Mouse (Mus musculus) liver, embryonic 11.5 days (tissue): Measurements from ENCODE around the gene Bpifc. TPM values are rescaled to one million over a fixed set of nuclear protein-coding genes. Genes with fewer than 3 reads are reported as not detected.

ENCODE experiments used
- ATAC-seq: fragments of 200-750 bp; cut with Nextera tagmentation; replicated peaks from 2 replicates; pipeline ENCODE4 v1.8.0; 2017; ENCODE audit warnings: moderate number of reproducible peaks, mild to moderate bottlenecking, moderate TSS enrichment, moderate library complexity; ENCODE audit not compliant: low FRiP score
- DNase-seq: peaks from one replicate; pipeline ENCODE4 v3.0.0-alpha.2; 2017; ENCODE audit warnings: low spot score
- H3K27ac ChIP-seq: fragments of 300-500 bp; sonication (generic); 2 replicates; pipeline ENCODE4 v1.5.1; 2014; ENCODE audit warnings: mild to moderate bottlenecking, low read depth, low read length, control low read depth
- H3K27me3 ChIP-seq: fragments of 300-500 bp; sonication (generic); replicated peaks from 2 replicates; pipeline ENCODE4 v1.6.1; 2014; ENCODE audit warnings: low read length, mixed read lengths; ENCODE audit not compliant: control insufficient read depth, insufficient read depth
- H3K36me3 ChIP-seq: fragments of 300-500 bp; sonication (generic); 2 replicates; pipeline ENCODE4 v1.6.1; 2014; ENCODE audit warnings: mild to moderate bottlenecking, low read length, moderate library complexity, mixed read lengths; ENCODE audit not compliant: control insufficient read depth, insufficient read depth
- H3K4me1 ChIP-seq: fragments of 300-500 bp; sonication (generic); replicated peaks from 2 replicates; pipeline ENCODE4 v1.6.1; 2014; ENCODE audit warnings: low read length, mixed read lengths; ENCODE audit not compliant: control insufficient read depth, insufficient read depth
- H3K4me2 ChIP-seq: fragments of 300-500 bp; sonication (generic); 2 replicates; pipeline ENCODE4 v1.6.1; 2014; ENCODE audit warnings: mild to moderate bottlenecking, control low read depth, moderate library complexity
- H3K4me3 ChIP-seq: fragments of 300-500 bp; sonication (generic); 2 replicates; pipeline ENCODE4 v1.5.1; 2014; ENCODE audit warnings: low read depth, low read length, control low read depth
- H3K9ac ChIP-seq: fragments of 300-500 bp; sonication (generic); 2 replicates; pipeline ENCODE4 v1.6.1; 2014; ENCODE audit warnings: low read depth, low read length, control low read depth
- H3K9me3 ChIP-seq: fragments of 300-500 bp; sonication (generic); 2 replicates; pipeline ENCODE4 v1.6.1; 2016; ENCODE audit warnings: low read length, inconsistent platforms, mixed read lengths; ENCODE audit not compliant: control insufficient read depth
- WGBS: fragments of 180-500 bp; shearing (Covaris S2); extraction: QIAGEN DNeasy Blood & Tissue Kit; methylation state at CpG from one replicate; pipeline ENCODE4 v1.1.7; 2014; 5-methylcytosine and 5-hydroxymethylcytosine counted together
- polyA plus RNA-seq: library from polyadenylated mRNA; unstranded; fragments of >200 nt; fragmentation: Nextera tagmentation; extraction: Ambion mirVana; gene quantifications from 2 replicates; pipeline ENCODE4 v1.2.1, GENCODE M21; 2014

Gene Bpifc
- polyA plus RNA-seq, 1 experiment from 2014 or later = not detected

DNA sequence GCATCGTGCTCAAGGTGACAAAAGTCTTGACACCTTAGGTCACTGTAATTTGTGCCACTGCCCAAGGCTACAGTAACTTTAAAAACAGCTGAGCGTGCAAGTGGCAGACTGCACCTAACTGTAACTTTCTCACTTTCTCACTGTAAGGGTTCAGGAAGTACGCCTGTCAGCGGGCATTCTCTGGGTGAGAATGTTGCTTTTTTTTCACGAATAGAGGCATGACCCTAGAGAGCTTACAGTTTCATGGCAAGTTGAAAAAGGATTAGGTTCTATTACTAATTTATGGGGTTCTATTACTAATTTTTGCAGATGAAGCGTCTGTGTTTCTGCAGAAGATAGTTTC is 10.8 kb upstream of the Bpifc start:
- H3K4me1 ChIP-seq = peaks cover 12% of the 10 kb centered on the region
- DNase-seq = no peak
- 0 out of 2 replicates have a peak, but pooled peaks have one; percentile 22 for ATAC-seq

DNA sequence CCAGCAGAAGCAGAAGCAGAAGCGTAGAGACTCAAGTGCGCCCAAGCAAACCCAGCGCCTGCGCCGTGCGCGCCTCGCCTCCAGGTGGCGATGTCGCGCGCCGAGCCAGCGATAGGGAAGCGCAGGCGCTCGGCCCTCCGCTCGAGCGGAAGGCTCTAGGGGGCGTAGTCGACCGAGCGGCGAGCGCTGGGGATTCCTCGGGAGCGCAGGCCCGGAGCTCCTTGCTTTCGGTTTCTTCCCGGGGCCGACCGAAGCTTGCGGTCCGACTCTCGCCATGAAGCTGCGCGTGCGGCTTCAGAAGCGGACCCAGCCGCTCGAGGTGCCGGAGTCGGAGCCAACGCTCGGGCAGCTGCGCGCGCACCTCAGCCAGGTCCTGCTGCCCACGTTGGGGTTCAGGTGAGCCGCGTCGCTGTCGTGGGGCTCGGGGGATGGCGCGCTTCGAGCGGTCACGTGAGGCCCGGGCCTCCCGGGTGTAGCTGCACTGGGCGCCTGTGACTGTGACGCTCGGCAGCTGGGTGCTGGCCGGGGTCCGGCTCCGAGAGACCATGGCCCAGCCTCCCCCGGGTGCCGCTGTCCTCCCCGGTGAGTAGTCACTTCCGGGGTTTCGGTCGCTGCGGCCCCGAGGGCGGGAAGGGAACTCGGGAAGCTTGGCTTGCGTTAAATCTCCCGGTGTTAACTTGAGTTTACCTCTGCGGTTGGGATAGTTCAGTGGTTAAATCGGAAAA is 10.2 kb upstream of the Bpifc start, which contains the start of gene Fbxo7:
Fbxo7 (plus strand) TSS at position 224 of the 725 bp plus-strand sequence.
- ATAC-seq (peak; percentile 87), DNase-seq (peak; percentile 89)
- Histone ChIP-seq H3K4me1 (peaks cover 12% of the 10 kb centered on the region), H3K4me3 (peak within 1 kb of the TSS; percentile 90), H3K27ac (peak within 1 kb of the TSS; percentile 89), H3K9ac (peak within 1 kb of the TSS; percentile 93), H3K9me3 (no peaks in the 10 kb centered on the region), H3K27me3 (no peaks in the 10 kb centered on the region), H3K36me3 (0 out of 2 replicates have a peak, but pooled peaks cover 5% of the 10 kb centered on the region), H3K4me2 (peak within 1 kb of the TSS; percentile 66)
- under 1% methylated on average over 82 of the region's 82 CpGs for WGBS

More for the DNA sequence above, 10.8 kb upstream of the Bpifc start:
- Histone ChIP-seq H3K36me3 (0 out of 2 replicates have a peak, but pooled peaks cover 5% of the 10 kb centered on the region), H3K4me2 (peak overlapping the region; percentile 66), H3K9me3 (no peaks in the 10 kb centered on the region), H3K27ac (peak overlapping the region; percentile 89), H3K27me3 (no peaks in the 10 kb centered on the region), H3K9ac (peak overlapping the region; percentile 93), H3K4me3 (peak overlapping the region; percentile 90)
- 4% methylated on average over 6 of the region's 6 CpGs for WGBS

DNA sequence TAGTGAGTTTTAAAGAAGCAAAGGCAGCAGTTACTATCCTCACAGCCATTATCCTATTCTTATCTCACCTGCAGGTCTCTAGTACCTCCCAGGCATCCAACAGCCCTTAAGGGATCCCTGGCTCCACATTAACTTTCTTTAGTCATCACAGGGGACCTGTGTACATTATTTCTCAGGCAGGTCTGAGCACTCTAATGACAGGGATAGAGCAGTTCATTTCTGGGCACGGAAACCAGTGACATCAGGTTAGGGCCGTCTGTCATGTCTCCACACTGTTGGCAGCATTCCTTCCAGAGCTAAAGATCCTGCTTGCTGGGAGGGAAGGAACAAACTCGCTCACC is 9.7 kb upstream of the Bpifc start:
- no peak for DNase-seq
- peaks cover 12% of the 10 kb centered on the region for H3K4me1 ChIP-seq
- no peaks in the 10 kb centered on the region for H3K27me3 ChIP-seq
- peak overlapping the region; percentile 90 for H3K4me3 ChIP-seq
- WGBS = 0% methylated on average over 3 of the region's 3 CpGs
- H3K36me3 ChIP-seq = 0 out of 2 replicates have a peak, but pooled peaks cover 5% of the 10 kb centered on the region
- H3K27ac ChIP-seq = 0 out of 2 replicates have a peak overlapping the region, but pooled peaks have one; percentile 89
- H3K9ac ChIP-seq = peak overlapping the region; percentile 93
- no peaks in the 10 kb centered on the region for H3K9me3 ChIP-seq
- H3K4me2 ChIP-seq = peak overlapping the region; percentile 58
- peak; percentile 27 for ATAC-seq

DNA sequence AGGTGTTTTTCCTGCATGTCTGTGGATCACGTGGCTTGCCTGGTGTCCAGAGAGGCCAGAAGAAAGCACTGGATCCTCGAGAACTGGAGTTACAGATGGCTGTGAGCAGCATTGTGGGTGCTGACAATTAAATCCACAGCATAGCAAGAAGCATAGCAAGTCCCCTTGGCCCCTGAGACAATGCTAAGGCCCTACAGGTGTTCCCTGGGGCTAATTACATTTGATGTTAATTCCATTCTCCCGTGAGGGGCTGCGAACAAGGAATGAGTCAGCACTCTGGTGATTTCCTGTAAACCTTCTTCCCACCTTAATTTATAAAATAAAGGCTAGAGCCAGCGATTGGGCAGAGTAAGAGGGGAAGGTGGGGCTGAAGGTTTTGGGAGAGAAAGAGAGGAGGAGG is 7.1 kb upstream of the Bpifc start:
- 33% methylated on average over 5 of the region's 5 CpGs for WGBS

DNA sequence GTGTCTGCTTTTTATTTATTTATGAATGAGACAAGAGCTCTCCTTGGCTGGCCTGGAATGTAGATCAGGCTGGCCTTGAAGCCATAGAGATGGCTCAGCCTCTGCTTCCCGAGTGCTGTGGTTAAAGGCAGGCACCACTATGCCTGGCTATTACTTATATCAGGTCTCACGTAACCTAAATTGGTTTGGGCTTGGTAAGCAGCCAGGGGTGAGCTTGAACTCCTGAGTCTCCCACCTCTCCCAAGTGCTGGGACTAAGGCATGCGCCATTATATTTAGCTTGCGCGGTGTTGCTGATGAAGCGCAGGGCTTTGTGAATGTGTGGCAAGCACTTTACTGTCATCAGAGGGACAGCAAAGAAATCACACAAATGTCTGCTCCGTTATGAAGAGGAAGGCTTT is 6.1 kb upstream of the Bpifc start:
- 85% methylated on average over 7 of the region's 7 CpGs for WGBS
- Histone ChIP-seq H3K27me3 (no peaks in the 10 kb centered on the region), H3K9ac (no peak overlapping the region), H3K4me1 (no peaks in the 10 kb centered on the region; the same call in 1 of the 2 replicates), H3K4me3 (no peak overlapping the region), H3K27ac (no peak overlapping the region), H3K36me3 (no peaks in the 10 kb centered on the region), H3K4me2 (no peak overlapping the region), H3K9me3 (no peaks in the 10 kb centered on the region)
- DNase-seq (no peak), ATAC-seq (no peak)

More for the DNA sequence above, 7.1 kb upstream of the Bpifc start:
- H3K36me3 ChIP-seq = no peaks in the 10 kb centered on the region
- no peak overlapping the region for H3K9ac ChIP-seq
- no peak overlapping the region for H3K27ac ChIP-seq
- H3K27me3 ChIP-seq = no peaks in the 10 kb centered on the region
- H3K4me2 ChIP-seq = no peak overlapping the region
- H3K4me1 ChIP-seq = no peaks in the 10 kb centered on the region; the same call in 1 of the 2 replicates
- H3K4me3 ChIP-seq = no peak overlapping the region
- DNase-seq = no peak
- H3K9me3 ChIP-seq = no peaks in the 10 kb centered on the region
- ATAC-seq = no peak

DNA sequence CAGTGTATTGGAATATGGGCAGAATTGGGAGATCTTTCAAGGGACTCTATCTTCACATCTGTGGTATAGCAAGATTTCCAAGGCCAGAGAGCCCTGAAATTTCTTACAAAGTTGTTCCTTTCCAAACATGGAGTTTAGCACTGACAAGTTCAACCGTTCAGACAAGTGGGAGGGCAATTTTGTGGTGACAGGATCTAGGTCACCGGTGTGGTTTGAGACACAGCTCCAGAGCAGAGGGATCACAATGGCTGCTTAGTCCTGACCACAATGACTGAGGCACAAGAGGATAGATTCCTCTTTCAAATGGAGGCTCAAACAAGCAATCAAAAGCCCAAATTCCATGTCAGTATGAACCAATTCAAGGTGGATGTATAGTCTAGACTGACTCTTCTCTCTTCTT is 523 bp downstream of the Bpifc start:
- H3K27me3 ChIP-seq = no peaks in the 10 kb centered on the region
- no peak overlapping the region for H3K4me3 ChIP-seq
- H3K36me3 ChIP-seq = no peaks in the 10 kb centered on the region
- no peak overlapping the region for H3K9ac ChIP-seq
- no peaks in the 10 kb centered on the region for H3K9me3 ChIP-seq
- no peak overlapping the region for H3K27ac ChIP-seq
- ATAC-seq (no peak), DNase-seq (no peak)
- WGBS = 46% methylated on average over 2 of the region's 2 CpGs
- H3K4me1 ChIP-seq = no peaks in the 10 kb centered on the region
- H3K4me2 ChIP-seq = no peak overlapping the region

DNA sequence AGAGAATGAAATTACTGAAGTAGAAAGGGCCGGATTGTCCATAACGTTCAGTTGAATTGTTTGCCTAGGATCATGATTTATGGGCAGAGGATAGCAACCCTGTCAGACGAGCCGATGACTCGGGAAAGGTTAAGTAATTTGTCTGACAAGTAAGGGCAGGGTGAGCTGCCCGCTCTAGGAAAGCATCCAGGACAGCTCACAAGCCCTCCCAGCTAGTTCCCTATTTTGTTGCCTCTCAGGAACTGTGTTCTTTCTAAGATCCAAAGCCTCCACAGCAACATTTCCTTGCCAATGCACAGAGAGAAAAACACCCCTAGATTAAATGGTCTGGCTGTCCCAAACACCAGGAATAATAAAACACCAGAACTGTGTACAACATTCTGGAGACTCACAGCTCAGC is 1.1 kb downstream of the Bpifc start:
- Histone ChIP-seq H3K4me1 (no peaks in the 10 kb centered on the region), H3K27ac (no peak overlapping the region), H3K27me3 (no peaks in the 10 kb centered on the region), H3K4me3 (no peak overlapping the region), H3K9me3 (no peaks in the 10 kb centered on the region), H3K4me2 (no peak overlapping the region), H3K9ac (no peak overlapping the region), H3K36me3 (no peaks in the 10 kb centered on the region)
- 38% methylated on average over 6 of the region's 6 CpGs for WGBS
- DNase-seq = no peak
- no peak for ATAC-seq

DNA sequence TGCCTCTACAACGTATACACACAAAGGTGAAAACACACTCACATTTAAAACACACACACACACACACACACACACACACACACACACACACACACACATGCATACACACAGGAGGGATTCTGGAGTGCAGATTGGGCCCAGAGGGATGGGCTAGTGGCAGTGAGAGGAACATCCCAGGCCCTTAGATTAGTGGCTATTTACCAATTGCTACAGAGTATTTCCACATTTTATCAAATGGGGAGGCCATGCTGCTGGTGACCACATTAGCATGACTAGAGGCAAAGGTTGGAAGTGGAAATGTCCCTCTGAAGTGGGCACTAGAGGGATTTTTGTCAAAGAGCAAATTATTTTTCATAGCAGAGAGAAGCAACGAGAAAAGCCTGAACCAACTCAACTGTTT is 2.0 kb downstream of the Bpifc start:
- 81% methylated on average over 2 of the region's 2 CpGs for WGBS
- ATAC-seq = no peak

DNA sequence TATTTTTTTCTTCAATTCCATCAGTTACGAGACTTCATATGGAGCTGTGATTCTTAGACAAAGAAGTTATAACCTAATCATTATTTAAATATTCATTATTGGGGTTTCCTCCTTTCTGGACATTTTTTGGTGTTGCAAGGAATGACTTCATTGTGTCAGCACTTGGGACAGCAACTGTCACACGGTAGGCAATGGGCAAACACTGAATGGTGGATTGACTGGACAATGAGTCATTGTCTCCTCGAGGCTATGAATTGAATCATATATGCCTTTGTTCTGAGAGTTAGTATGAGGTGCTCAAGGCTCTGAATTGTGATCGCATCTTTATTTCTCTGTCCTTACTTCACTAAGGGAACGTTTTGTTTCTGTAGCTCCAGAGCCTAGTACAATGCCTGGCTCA is 5.2 kb downstream of the Bpifc start:
- DNase-seq = no peak
- 74% methylated on average over 5 of the region's 5 CpGs for WGBS

More for the DNA sequence above, 2.0 kb downstream of the Bpifc start:
- H3K9ac ChIP-seq = no peak overlapping the region
- no peak overlapping the region for H3K27ac ChIP-seq
- H3K4me3 ChIP-seq = no peak overlapping the region
- H3K36me3 ChIP-seq = no peaks in the 10 kb centered on the region
- H3K4me1 ChIP-seq = no peaks in the 10 kb centered on the region
- H3K9me3 ChIP-seq = no peaks in the 10 kb centered on the region
- no peaks in the 10 kb centered on the region for H3K27me3 ChIP-seq
- H3K4me2 ChIP-seq = no peak overlapping the region
- DNase-seq = no peak

More for the DNA sequence above, 5.2 kb downstream of the Bpifc start:
- no peak overlapping the region for H3K9ac ChIP-seq
- H3K9me3 ChIP-seq = no peaks in the 10 kb centered on the region
- H3K27me3 ChIP-seq = no peaks in the 10 kb centered on the region
- no peak overlapping the region for H3K27ac ChIP-seq
- no peak overlapping the region for H3K4me3 ChIP-seq
- H3K4me1 ChIP-seq = no peaks in the 10 kb centered on the region
- no peaks in the 10 kb centered on the region for H3K36me3 ChIP-seq
- ATAC-seq = no peak
- H3K4me2 ChIP-seq = no peak overlapping the region
